ENCODE assay signal across 8 mouse cellular contexts in the genomic region with DNA sequence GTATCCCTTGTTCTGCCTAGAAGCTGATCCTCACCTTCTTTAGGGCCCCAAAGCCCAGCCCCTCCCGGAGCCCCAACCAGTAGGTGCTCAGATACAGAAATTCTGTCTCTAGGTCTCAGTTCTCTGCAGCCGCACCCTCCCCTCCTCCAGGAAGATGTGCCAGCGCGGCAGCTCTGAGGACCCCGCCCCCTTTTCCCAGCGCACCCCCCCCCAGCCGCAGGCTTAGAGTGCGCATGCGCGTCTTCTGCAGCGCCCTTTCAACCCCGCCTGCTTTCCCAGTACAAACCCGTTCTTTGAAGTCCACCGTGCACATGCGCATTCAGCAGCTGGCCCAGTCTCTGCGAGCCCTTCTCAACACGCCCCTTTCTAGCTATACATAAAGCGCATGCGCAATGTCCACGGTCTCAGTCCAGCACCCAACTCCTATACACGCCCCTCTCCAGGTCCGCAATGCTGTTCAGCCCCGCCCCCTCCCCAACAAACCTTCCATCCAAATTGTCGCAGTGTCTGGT. TPM values are rescaled to one million over a fixed set of nuclear protein-coding genes. Genes with fewer than 3 reads are reported as not detected.
DNase-seq lines count a peak whose midpoint lies in the region; ATAC-seq lines count a peak whose summit lies in the region.

No protein-coding gene starts in this region.

- peaks cover 43% of the 10 kb centered on the region for H3K36me3 ChIP-seq in embryonic facial prominence, embryonic 10.5 days (replicated peaks)
- H3K36me3 ChIP-seq in midbrain, embryonic 11.5 days (ENCODE audit: control insufficient read depth, insufficient read depth, low read length), result no peaks in the 10 kb centered on the region; the same call in 1 of the 2 replicates

- H3K27ac ChIP-seq in embryonic facial prominence, embryonic 10.5 days (replicated peaks), result peak overlapping the region; percentile 83
- H3K27ac ChIP-seq in midbrain, embryonic 11.5 days (ENCODE audit: low read depth, low read length), result no peak overlapping the region

- H3K4me1 ChIP-seq in embryonic facial prominence, embryonic 10.5 days, result peaks cover 7% of the 10 kb centered on the region
- H3K4me1 ChIP-seq in midbrain, embryonic 11.5 days (ENCODE audit: control insufficient read depth, insufficient read depth, low read length), result no peaks in the 10 kb centered on the region

- H3K9ac ChIP-seq in midbrain, embryonic 11.5 days (ENCODE audit: low read length), result peak overlapping the region; percentile 47; the same call in 1 of the 2 replicates

- 15% methylated on average over 24 of the region's 24 CpGs for WGBS in embryonic facial prominence, embryonic 10.5 days
- 16% methylated on average over 20 of the region's 24 CpGs for WGBS in midbrain, embryonic 11.5 days

- intact Hi-C loops in left cerebral cortex, postnatal 4 days (cut with DNase I), result no loop called here

- peak overlapping the region; percentile 62 for H3K4me3 ChIP-seq in embryonic facial prominence, embryonic 10.5 days
- H3K4me3 ChIP-seq in midbrain, embryonic 11.5 days (ENCODE audit: low read depth, low read length), result peak overlapping the region; percentile 41

- no peaks in the 10 kb centered on the region for H3K9me3 ChIP-seq in embryonic facial prominence, embryonic 10.5 days
- H3K9me3 ChIP-seq in midbrain, embryonic 11.5 days (ENCODE audit: control insufficient read depth, low read length), result no peaks in the 10 kb centered on the region

- H3K4me2 ChIP-seq in midbrain, embryonic 11.5 days, result peak overlapping the region; percentile 44

- H3K27me3 ChIP-seq in embryonic facial prominence, embryonic 10.5 days (replicated peaks; ENCODE audit: low read depth, poor library complexity, severe bottlenecking), result peaks cover 45% of the 10 kb centered on the region
- H3K27me3 ChIP-seq in midbrain, embryonic 11.5 days (ENCODE audit: control insufficient read depth, insufficient read depth, low read length), result no peaks in the 10 kb centered on the region

- peak; percentile 85 for DNase-seq in adrenal gland, postnatal 25 days
- DNase-seq in embryonic facial prominence, embryonic 10.5 days (ENCODE audit: low spot score), result peak; percentile 93
- DNase-seq in heart, adult 11 months, result peak; percentile 99
- DNase-seq in kidney, adult 11 months, result peak; percentile 86
- DNase-seq in left cerebral cortex, postnatal 4 days, result peak; percentile 94
- DNase-seq in midbrain, embryonic 11.5 days (ENCODE audit: low spot score, missing footprints), result peak; percentile 97
- peak; percentile 94 for DNase-seq in skeletal muscle tissue, adult 2 months (ENCODE audit: low read depth, low spot score)

- peak; percentile 96 for ATAC-seq in midbrain, embryonic 11.5 days (ENCODE audit: low FRiP score)
- ATAC-seq in erythroid progenitor cell, adult 5-6 weeks (replicated peaks; ENCODE audit: low FRiP score, poor library complexity, severe bottlenecking), result no peak

RNA-seq across cellular contexts. Expression of a gene that starts 1.3 kb away (rescaled TPM):
- total RNA-seq in adrenal gland, postnatal 25 days (2021), result 100 and 126 TPM in 2 replicates
- 376 and 392 TPM in 2 replicates for polyA plus RNA-seq in embryonic facial prominence, embryonic 10.5 days (2016; fragmentation: Nextera tagmentation; extraction: Ambion mirVana)
- 100 to 1,000 TPM; 166 to 172 TPM for total RNA-seq in left cerebral cortex, postnatal 4 days (2021)
- 302 and 319 TPM in 2 replicates for polyA plus RNA-seq in midbrain, embryonic 11.5 days (2014; fragmentation: Nextera tagmentation; extraction: Ambion mirVana)
- total RNA-seq in erythroid progenitor cell, adult 5-6 weeks (2015; ENCODE audit: low replicate concordance), result not detected in 2 replicates
- total RNA-seq in erythroid progenitor cell, adult 5-6 weeks (2017; ENCODE audit: low replicate concordance), result 2.1 TPM in 1 of 2 replicates, not detected in the other

Comparison
In these comparisons a context has a peak if more than half of its experiments do, and no peak if none do; other contexts are left out.
1. RNA of a gene that starts 1.3 kb away (total RNA-seq): 166 to 172 TPM in left cerebral cortex, postnatal 4 days and 100 to 126 TPM in adrenal gland, postnatal 25 days; 2.1 TPM in erythroid progenitor cell, adult 5-6 weeks; every median in the first group is over 10 times any median in the second.
2. Peak in every context shown above with its lines, with median percentiles within 50 percentile points of each other: DNase-seq.